Mouse (Mus musculus) cortical plate, adult 2 months (tissue): ENCODE data around the gene Sco1.

ENCODE experiments used
- CTCF ChIP-seq: fragments of 200-500 bp; IDR thresholded peaks from 2 replicates; pipeline ENCODE4 v1.5.1; 2011; ENCODE audit warnings: mild to moderate bottlenecking, control low read depth, low read length; ENCODE audit not compliant: insufficient read depth; ENCODE audit errors: extremely low read depth
- POLR2A ChIP-seq: fragments of 200-500 bp; IDR thresholded peaks from 2 replicates; pipeline ENCODE4 v1.6.1; 2011; ENCODE audit warnings: mild to moderate bottlenecking, low read length, control low read depth; ENCODE audit not compliant: insufficient read depth; ENCODE audit errors: extremely low read depth

DNA sequence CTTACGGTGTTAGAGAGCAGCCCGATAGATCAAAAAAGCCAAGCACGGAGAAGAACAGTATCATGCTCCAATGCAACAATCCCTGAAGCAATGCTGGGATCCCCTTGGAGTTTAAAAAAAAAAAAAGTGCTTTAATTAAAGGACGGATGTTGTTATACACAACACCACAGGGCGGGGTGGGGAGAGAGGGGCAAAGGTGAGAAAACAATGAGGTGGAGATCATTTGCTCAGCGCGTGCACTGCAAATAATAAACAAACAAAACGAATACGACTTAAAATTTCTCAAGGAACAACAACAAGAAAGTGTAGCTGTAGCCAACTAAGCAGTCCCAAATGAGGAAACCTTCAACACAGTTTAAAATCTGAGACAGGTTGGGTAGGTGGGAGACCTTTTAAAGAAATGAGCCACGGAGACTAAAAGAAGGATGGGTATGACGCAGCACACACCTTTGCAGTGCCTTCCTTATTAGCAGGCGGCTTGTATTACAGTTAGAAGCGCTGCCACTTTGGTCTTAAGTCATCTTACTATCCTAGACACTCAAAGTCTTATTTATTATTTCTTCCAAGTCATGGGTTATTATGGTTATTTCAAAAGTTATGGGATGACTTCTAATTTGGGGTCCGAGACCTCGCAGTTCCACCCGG is 672 bp upstream of the Sco1 start:
- no peak for TF ChIP-seq CTCF
- TF ChIP-seq POLR2A, result no peak
